Mouse (Mus musculus): ENCODE results near the gene Morf4l1. TPM values are rescaled to one million over a fixed set of nuclear protein-coding genes. Genes with fewer than 3 reads are reported as not detected.
"Not testable (repeated sequence)": the region's sequence is repeated elsewhere in the genome, so short reads cannot be mapped to it uniquely, and the experiment has no call there.

Morf4l1 gene
- polyA plus RNA-seq, 1 experiment from 2014 or later = 475 TPM

DNA sequence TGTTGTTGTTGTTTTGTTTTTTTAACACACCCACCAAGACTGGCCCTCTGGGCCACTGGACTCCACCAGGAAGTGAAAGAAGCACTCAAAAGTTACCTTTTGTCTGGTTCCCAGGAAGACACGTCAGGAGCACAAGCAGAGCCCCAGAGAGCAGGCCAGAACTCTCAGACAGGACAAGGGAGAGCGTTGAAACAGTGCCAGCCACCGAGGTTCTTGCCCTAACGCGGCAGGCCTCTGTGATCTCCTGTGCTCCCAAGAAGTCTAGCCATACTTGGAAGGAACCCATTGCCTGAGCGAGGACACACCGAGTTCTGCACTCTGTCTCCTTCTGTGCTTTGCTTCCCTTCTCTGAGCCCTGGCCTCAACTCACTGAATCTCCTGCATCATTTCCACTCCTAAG, 44.4 kb downstream of the Morf4l1 start:
- Histone ChIP-seq H3K27ac (no peak overlapping the region), H3K27me3 (ENCODE audit: insufficient read depth, poor library complexity, severe bottlenecking) (no peaks in the 10 kb centered on the region; the same call in 1 of the 2 replicates), H3K4me1 (no peaks in the 10 kb centered on the region), H3K9me3 (no peaks in the 10 kb centered on the region), H3K4me3 (no peak overlapping the region), H3K36me3 (no peaks in the 10 kb centered on the region)
- 85% methylated on average over 7 of the region's 7 CpGs for WGBS
- DNase-seq (ENCODE audit: low spot score) = peak; percentile 54

DNA sequence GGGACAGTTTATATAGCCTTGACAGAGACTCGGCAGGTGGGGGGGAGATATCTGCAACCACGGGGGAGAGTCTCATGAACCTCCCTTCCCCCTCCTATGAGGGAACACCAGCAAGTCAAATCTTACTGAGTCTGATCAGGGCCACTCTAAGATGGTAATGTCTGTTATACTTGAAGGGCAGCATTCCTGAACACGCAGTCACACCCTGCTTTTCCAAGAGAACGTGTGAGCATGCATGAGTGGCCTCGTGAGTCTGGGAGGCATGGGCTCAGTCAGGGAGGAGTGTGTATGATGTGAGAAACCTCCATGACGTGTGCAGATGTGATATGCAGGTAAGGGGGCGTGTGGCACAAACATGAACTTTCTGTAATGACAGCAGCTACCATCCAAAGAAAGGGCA, 45.1 kb downstream of the Morf4l1 start:
- H3K4me1 ChIP-seq = no peaks in the 10 kb centered on the region
- no peaks in the 10 kb centered on the region; the same call in 1 of the 2 replicates for H3K27me3 ChIP-seq (ENCODE audit: insufficient read depth, poor library complexity, severe bottlenecking)
- 71% methylated on average over 7 of the region's 7 CpGs for WGBS
- no peak overlapping the region for H3K27ac ChIP-seq
- H3K36me3 ChIP-seq = no peaks in the 10 kb centered on the region
- peak; percentile 43 for DNase-seq (ENCODE audit: low spot score)
- H3K9me3 ChIP-seq = no peaks in the 10 kb centered on the region
- H3K4me3 ChIP-seq = no peak overlapping the region

DNA sequence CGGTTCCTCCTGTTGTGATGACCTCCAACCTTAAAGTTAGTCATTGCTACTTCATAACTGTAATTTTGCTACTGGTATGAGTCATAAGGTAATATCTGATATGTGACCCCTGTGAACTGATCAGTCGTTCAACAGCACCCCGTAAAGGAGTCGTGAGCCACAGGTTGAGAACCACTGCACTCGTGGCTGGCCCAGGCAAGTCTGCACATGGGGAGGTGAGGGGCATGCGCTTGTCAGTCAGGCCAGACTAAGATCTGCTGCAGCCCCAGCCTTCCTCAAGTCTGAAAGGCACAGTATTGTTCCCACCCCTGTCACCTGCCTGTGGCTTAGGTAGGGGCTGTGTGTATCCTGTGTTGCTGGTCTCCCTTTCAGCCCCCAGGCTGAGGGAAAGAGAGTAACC, 45.8 kb downstream of the Morf4l1 start:
- H3K4me1 ChIP-seq = no peaks in the 10 kb centered on the region
- no peaks in the 10 kb centered on the region for H3K9me3 ChIP-seq
- no peak overlapping the region for H3K27ac ChIP-seq
- peak; percentile 41 for DNase-seq (ENCODE audit: low spot score)
- H3K36me3 ChIP-seq = no peaks in the 10 kb centered on the region
- 83% methylated on average over 6 of the region's 6 CpGs for WGBS
- no peak overlapping the region for H3K4me3 ChIP-seq
- H3K27me3 ChIP-seq (ENCODE audit: insufficient read depth, poor library complexity, severe bottlenecking) = no peaks in the 10 kb centered on the region; the same call in 1 of the 2 replicates

DNA sequence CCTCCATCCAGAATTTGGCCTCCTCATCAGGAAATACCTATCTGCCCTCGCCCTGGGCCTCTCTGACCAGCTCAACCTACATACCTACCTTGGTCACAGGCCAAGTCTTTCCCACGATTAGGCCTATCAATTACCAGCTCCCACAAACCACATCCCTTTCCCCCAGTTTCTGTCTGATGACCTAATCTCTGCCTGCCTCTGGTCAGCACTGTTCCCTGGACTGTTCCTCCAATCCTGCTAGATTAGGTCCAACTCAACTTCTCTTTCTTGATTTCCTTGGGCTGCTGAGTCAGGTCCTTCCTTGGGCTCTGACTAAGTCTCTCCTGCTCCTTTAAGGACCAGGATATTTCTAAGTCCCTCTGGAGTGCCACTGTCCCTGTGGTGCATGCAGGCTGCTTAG, 47.2 kb downstream of the Morf4l1 start:
- 72% methylated on average over 2 of the region's 2 CpGs for WGBS
- H3K4me3 ChIP-seq = no peak overlapping the region
- H3K27ac ChIP-seq = no peak overlapping the region

DNA sequence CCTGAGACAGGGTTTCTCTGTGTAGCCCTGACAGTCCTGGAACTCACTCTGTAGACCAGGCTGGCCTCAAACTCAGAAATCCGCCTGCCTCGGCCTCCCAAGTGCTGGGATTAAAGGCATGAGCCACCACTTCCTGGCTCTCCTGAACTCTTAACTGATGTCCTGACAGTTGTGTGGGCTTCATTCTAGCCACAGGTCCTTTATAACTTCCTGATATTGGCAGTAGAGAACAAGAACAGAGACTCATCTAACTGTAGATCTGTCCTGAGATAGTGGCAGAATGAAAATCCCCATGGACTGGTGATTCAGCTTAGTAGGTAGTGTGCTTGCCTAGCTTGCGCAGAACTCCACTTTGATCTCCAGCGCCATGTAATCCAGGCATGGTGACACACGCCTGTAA, 53.6 kb downstream of the Morf4l1 start:
- WGBS = 90% methylated on average over 5 of the region's 5 CpGs
- H3K27me3 ChIP-seq (ENCODE audit: insufficient read depth, poor library complexity, severe bottlenecking); H3K4me3 ChIP-seq; DNase-seq (ENCODE audit: low spot score); H3K36me3 ChIP-seq; H3K9me3 ChIP-seq; H3K27ac ChIP-seq; H3K4me1 ChIP-seq: not testable (repeated sequence)

More for the DNA sequence above, 47.2 kb downstream of the Morf4l1 start:
- Histone ChIP-seq H3K36me3 (no peaks in the 10 kb centered on the region), H3K4me1 (no peaks in the 10 kb centered on the region), H3K27me3 (ENCODE audit: insufficient read depth, poor library complexity, severe bottlenecking) (no peaks in the 10 kb centered on the region; the same call in 1 of the 2 replicates), H3K9me3 (no peaks in the 10 kb centered on the region)
- no peak for DNase-seq (ENCODE audit: low spot score)

DNA sequence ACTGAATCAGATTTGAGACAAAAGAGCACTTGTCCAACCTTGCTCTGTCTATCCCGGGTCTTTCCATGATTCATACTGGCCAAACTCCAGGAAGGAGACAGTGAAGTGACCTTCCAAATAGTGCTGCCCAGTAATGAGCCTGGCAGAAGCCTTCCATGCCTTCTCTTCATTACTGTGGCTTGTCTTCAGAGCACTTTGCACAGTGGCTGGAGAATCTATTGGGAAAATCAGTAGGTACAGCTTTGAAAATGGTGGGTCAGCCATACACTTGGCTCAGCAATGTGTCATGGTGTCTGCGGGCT, 54.0 kb downstream of the Morf4l1 start:
- H3K9me3 ChIP-seq = no peaks in the 10 kb centered on the region
- no peak overlapping the region for H3K4me3 ChIP-seq
- no peaks in the 10 kb centered on the region for H3K36me3 ChIP-seq
- H3K4me1 ChIP-seq = no peaks in the 10 kb centered on the region
- no peak for DNase-seq (ENCODE audit: low spot score)
- no peaks in the 10 kb centered on the region; the same call in 1 of the 2 replicates for H3K27me3 ChIP-seq (ENCODE audit: insufficient read depth, poor library complexity, severe bottlenecking)
- WGBS = 76% methylated on average over 2 of the region's 2 CpGs
- no peak overlapping the region for H3K27ac ChIP-seq

DNA sequence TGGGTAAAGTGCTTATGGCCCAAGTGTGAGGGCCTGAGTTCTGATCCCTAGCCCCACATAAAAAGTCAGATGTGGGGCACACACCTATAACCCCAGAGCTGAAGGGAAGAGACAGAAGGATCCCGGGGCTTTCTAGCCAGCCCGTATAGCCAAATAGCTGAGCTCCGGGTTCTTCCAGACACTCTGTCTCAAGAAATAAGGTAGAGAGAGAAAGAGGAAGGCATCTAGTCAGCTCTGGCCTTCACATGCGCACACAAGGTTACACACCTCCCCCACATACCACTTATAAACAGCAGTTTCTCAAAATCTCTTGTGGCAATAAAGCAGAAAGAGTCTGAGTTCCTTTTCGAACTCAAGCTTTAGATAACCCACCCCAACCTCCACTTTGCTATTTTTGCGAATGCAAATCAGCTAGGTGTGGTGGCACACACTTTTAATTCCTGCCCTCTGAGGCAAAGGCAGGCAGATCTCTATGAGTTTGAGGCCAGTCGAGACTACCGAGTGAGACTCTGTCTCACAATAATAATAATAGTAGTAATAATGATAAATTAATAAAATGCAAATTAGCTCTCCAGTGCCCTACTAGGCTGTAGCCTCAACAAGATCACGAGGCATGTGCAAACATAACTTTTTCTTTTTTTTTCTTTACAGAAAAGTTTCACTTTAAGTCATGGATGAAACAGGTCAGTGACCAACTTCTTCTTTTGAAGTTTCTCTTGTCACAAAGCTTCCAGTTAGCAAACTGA, 54.6 kb downstream of the Morf4l1 start:
- 79% methylated on average over 9 of the region's 9 CpGs for WGBS
- Histone ChIP-seq H3K9me3 (no peaks in the 10 kb centered on the region), H3K4me3 (no peak overlapping the region), H3K36me3 (no peaks in the 10 kb centered on the region), H3K27me3 (ENCODE audit: insufficient read depth, poor library complexity, severe bottlenecking) (no peaks in the 10 kb centered on the region; the same call in 1 of the 2 replicates), H3K4me1 (no peaks in the 10 kb centered on the region), H3K27ac (no peak overlapping the region)
- DNase-seq (ENCODE audit: low spot score) = no peak

DNA sequence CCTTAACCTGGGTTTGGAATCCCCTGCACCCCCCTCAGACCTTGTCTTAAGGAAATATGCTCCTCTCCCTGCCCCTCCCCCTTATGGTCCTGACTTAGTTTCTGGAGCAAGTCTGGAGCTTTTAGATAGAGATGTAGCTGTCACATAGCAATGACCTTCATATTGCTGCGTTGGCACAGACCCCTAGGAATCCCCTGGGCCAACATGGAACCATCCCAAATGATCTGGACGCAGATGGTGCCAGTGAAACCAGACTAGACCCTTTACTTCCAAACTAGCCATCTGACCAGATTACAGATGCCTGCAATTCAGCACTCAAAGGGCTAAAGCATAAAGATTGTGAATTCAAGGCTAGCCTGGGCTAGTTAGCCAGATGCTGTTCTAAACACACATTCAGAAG, 57.9 kb downstream of the Morf4l1 start:
- Histone ChIP-seq H3K27ac (no peak overlapping the region), H3K36me3 (no peaks in the 10 kb centered on the region), H3K27me3 (ENCODE audit: insufficient read depth, poor library complexity, severe bottlenecking) (no peaks in the 10 kb centered on the region), H3K4me3 (no peak overlapping the region), H3K9me3 (no peaks in the 10 kb centered on the region), H3K4me1 (peaks cover 4% of the 10 kb centered on the region; the same call in 1 of the 2 replicates)
- 82% methylated on average over 2 of the region's 2 CpGs for WGBS
- no peak for DNase-seq (ENCODE audit: low spot score)

DNA sequence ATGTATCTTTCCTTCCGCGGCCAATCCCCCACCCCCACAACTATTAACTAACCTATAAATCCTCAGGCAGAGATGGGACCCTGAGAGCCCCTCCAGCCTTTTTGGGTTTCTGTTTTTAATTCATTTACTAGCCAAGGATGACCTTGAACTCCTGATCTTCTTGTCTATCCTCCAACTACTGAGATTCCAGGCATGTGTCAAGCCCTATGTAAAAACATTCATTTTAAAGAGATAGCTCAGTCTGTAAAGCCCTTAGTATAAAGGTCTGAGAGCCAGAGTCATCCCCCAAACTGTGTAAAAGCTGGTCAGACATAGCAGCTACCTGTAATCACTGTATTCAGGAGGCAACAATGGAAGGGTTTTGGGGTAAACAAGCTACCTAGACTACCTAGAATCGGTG, 58.7 kb downstream of the Morf4l1 start:
- Histone ChIP-seq H3K27ac (no peak overlapping the region), H3K4me3 (no peak overlapping the region), H3K4me1 (peaks cover 4% of the 10 kb centered on the region; the same call in 1 of the 2 replicates), H3K36me3 (no peaks in the 10 kb centered on the region), H3K9me3 (no peaks in the 10 kb centered on the region), H3K27me3 (ENCODE audit: insufficient read depth, poor library complexity, severe bottlenecking) (no peaks in the 10 kb centered on the region)
- WGBS = 71% methylated on average over 3 of the region's 3 CpGs
- DNase-seq (ENCODE audit: low spot score) = no peak

DNA sequence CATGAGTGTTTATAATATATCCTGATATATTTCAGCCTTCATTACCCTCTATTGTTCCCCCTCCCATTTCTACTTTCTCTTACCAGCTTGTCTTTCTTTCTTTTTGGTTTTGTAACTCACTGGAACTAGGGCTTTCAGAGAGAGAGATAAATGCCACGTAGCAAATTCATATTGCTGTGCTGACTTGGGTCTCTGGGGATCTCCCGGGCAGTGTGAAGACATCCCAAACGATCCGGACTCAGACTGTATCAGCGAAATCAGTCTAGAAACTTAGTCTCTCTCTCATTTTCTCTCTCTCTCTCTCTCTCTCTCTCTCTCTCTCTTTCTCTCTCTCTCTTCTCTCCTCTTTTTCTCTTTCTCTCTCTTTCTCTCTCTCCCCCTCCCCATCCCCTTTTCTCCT, 59.2 kb downstream of the Morf4l1 start:
- H3K27me3 ChIP-seq (ENCODE audit: insufficient read depth, poor library complexity, severe bottlenecking) = no peaks in the 10 kb centered on the region
- H3K9me3 ChIP-seq = no peaks in the 10 kb centered on the region
- peak overlapping the region; percentile 72 for H3K4me3 ChIP-seq
- H3K4me1 ChIP-seq = peaks cover 4% of the 10 kb centered on the region; the same call in 1 of the 2 replicates
- no peak for DNase-seq (ENCODE audit: low spot score)
- WGBS = 53% methylated on average over 5 of the region's 5 CpGs
- H3K36me3 ChIP-seq = no peaks in the 10 kb centered on the region
- no peak overlapping the region for H3K27ac ChIP-seq

DNA sequence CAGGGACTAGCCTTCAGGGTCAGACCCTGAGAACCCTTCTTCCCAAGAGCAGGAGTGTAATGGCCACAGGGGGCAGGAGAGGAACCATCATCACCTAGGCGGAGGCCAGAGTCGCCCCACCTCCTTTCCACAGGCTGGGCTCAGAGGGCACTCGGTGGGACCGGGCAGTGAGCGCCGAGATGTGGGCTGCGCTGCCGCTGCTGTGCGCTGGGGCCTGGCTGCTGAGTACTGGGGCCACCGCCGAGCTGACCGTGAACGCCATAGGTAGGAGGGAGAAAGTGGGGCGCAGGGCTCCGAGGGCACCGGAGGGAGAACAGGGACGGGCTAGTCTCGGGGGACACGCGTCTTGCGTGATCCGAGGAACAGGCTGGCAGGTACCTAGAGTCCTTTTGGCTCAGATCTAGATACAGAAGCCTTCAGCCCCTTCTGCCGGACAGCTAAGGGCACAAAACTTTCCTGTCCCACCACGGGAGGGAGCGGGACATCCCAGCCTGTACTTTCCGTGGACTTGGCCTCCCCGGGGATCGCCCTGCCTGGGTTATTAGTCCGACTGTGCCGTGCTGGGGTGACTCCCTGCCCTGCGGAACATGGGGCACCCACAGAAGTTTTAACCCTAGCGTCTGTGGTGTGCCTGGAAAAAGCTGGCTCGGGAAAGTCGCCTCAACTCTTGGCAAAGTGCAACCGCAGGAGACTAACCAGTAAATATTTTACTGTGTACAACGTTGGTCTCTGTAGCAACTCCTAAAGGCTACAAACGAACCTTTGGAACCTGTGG, 60.0 kb downstream of the Morf4l1 start:
- no peaks in the 10 kb centered on the region for H3K36me3 ChIP-seq
- peak overlapping the region; percentile 82 for H3K27ac ChIP-seq
- peak overlapping the region; percentile 72 for H3K4me3 ChIP-seq
- DNase-seq (ENCODE audit: low spot score) = peak; percentile 89
- under 1% methylated on average over 37 of the region's 37 CpGs for WGBS
- no peaks in the 10 kb centered on the region for H3K27me3 ChIP-seq (ENCODE audit: insufficient read depth, poor library complexity, severe bottlenecking)
- H3K4me1 ChIP-seq = peaks cover 4% of the 10 kb centered on the region; the same call in 1 of the 2 replicates
- no peaks in the 10 kb centered on the region for H3K9me3 ChIP-seq

DNA sequence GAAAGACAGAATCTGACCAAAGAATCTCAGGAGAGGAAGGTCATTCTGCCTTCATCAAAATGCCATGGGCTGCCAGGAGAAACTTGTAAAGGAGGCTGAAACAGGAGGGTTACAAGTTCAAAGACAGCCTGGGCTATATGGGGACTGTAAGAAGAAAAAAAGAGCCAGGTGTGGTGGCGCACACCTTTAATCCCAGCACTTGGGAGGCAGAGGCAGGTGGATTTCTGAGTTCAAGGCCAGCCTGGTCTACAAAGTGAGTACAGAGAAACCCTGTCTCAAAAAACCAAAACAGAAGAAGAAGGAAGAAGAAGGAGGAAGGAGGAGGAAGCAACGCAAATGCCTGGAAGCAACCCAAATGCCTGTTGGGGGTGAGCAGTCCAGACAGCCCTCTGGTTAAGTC, 60.7 kb downstream of the Morf4l1 start, which contains the start of gene Ctsh:
Ctsh (plus strand) TSS at position 301 of the 400 bp plus-strand sequence.
- peak within 1 kb of the TSS; percentile 72 for H3K4me3 ChIP-seq
- no peaks in the 10 kb centered on the region for H3K27me3 ChIP-seq (ENCODE audit: insufficient read depth, poor library complexity, severe bottlenecking)
- peak within 1 kb of the TSS; percentile 82 for H3K27ac ChIP-seq
- DNase-seq (ENCODE audit: low spot score) = no peak
- H3K36me3 ChIP-seq = no peaks in the 10 kb centered on the region
- WGBS = 82% methylated on average over 2 of the region's 2 CpGs
- H3K9me3 ChIP-seq = no peaks in the 10 kb centered on the region
- H3K4me1 ChIP-seq = peaks cover 4% of the 10 kb centered on the region; the same call in 1 of the 2 replicates

DNA sequence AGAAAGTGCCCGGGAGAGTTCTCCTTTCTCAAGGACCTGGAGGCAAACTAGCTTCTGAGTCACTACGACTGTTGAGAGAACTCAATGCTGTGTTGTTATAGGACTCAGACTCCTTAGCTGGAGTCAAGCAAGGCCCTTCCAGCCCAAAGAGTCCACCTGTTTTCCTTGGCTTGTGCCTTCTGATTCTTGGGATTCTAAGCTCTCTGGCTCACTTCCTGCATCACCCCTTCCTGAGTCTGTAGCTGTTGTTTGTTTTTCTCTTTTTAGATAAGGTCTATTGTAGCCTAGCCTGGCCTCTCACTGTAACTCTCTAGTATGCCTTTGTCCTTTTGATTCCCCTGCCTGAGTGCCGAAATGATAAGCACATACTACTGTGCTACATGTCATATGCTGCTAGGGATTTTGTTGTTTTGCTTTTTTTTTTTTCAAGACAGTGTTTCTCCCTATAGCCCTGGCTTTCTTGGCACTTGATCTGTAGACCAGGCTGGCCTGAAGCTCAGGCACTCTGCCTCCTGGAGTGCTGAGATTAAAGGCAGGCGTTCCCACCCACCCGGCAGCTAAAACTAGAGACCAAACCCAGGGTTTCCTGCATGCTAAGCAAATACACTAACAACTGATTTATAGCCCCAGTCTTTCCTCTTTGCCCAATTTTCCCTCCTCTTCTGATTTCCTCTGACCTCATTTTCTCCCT, 66.5 kb downstream of the Morf4l1 start:
- WGBS = 38% methylated on average over 5 of the region's 5 CpGs
- Histone ChIP-seq H3K36me3 (no peaks in the 10 kb centered on the region), H3K9me3 (no peaks in the 10 kb centered on the region), H3K4me1 (no peaks in the 10 kb centered on the region), H3K27me3 (ENCODE audit: insufficient read depth, poor library complexity, severe bottlenecking) (no peaks in the 10 kb centered on the region), H3K27ac (no peak overlapping the region), H3K4me3 (no peak overlapping the region)
- DNase-seq (ENCODE audit: low spot score) = no peak

All from heart, embryonic 10.5 days (tissue).